Mouse (Mus musculus) ES-E14 (cell line): ENCODE measurements around the gene Mfrp. TPM values are rescaled to one million over a fixed set of nuclear protein-coding genes. Genes with fewer than 3 reads are reported as not detected.

Experiments used
- DNase-seq: peaks from one replicate; pipeline ENCODE4 v3.0.0-alpha.2; 2013; ENCODE audit warnings: low read depth, low spot score
- H3K27ac ChIP-seq: 2 replicates; pipeline ENCODE4 v1.5.1; 2012; ENCODE audit warnings: low read depth, mild to moderate bottlenecking, low read length, moderate library complexity, mixed read lengths; ENCODE audit not compliant: poor library complexity, insufficient read depth, severe bottlenecking
- H3K36me3 ChIP-seq: 2 replicates; pipeline ENCODE4 v1.6.1; 2012; ENCODE audit warnings: mild to moderate bottlenecking, low read length, moderate library complexity, mixed read lengths; ENCODE audit not compliant: control insufficient read depth, poor library complexity, insufficient read depth, severe bottlenecking
- H3K4me1 ChIP-seq, 2 experiments: fragments of 150-350 bp in 1 of 2; sonication (generic) in 1 of 2; 2 replicates each; pipeline ENCODE4 v1.6.1; 2012; ENCODE audit warnings: low read length in 2 of 2, mild to moderate bottlenecking in 1 of 2, mixed read lengths in 1 of 2; ENCODE audit not compliant: control insufficient read depth in 2 of 2, insufficient read depth in 2 of 2, poor library complexity in 1 of 2
- H3K4me3 ChIP-seq, 2 experiments: fragments of 150-350 bp in 1 of 2; sonication (generic) in 1 of 2; 2 replicates each; pipeline ENCODE4 v1.5.1; 2012; ENCODE audit warnings: low read length in 2 of 2, low read depth in 1 of 2, mild to moderate bottlenecking in 1 of 2, mixed read lengths in 1 of 2; ENCODE audit not compliant: insufficient read depth in 1 of 2, poor library complexity in 1 of 2, severe bottlenecking in 1 of 2
- H3K9ac ChIP-seq: 2 replicates; pipeline ENCODE4 v1.6.1; 2012; ENCODE audit warnings: low read depth, mild to moderate bottlenecking, low read length, mixed read lengths; ENCODE audit not compliant: poor library complexity, insufficient read depth, severe bottlenecking
- H3K9me3 ChIP-seq: fragments of 150-350 bp; sonication (generic); 2 replicates; pipeline ENCODE4 v1.6.1; 2012; ENCODE audit warnings: low read depth, mild to moderate bottlenecking, low read length; ENCODE audit not compliant: control insufficient read depth, insufficient read depth
- CHD2 ChIP-seq: IDR thresholded peaks from 2 replicates; pipeline ENCODE4 v1.6.1; 2014; ENCODE audit warnings: mild to moderate bottlenecking, low read depth, low read length, inconsistent platforms
- HCFC1 ChIP-seq: IDR thresholded peaks from 2 replicates; pipeline ENCODE4 v1.6.1; 2012; ENCODE audit warnings: low read length, inconsistent platforms, borderline replicate concordance; ENCODE audit not compliant: insufficient read depth
- MAFK ChIP-seq: IDR thresholded peaks from 2 replicates; pipeline ENCODE4 v1.6.1; 2014; ENCODE audit warnings: mild to moderate bottlenecking, low read depth, low read length, inconsistent platforms; ENCODE audit not compliant: insufficient read depth
- ZC3H11A ChIP-seq: IDR thresholded peaks from 2 replicates; pipeline ENCODE4 v1.6.1; 2012; ENCODE audit warnings: low read depth, mild to moderate bottlenecking, inconsistent platforms, low read length, borderline replicate concordance
- ZNF384 ChIP-seq: IDR thresholded peaks from 2 replicates; pipeline ENCODE4 v1.6.1; 2012; ENCODE audit warnings: low read depth, low read length, inconsistent platforms
- in situ Hi-C, 2 experiments: fragments of 600-800 bp; cut with MboI; formaldehyde crosslinking; loops; one replicate each; pipeline ENCODE4 v1.15.1; 2025; ENCODE audit warnings: low sequenced_read_pairs in 2 of 2, inconsistent platforms in 1 of 2; ENCODE audit not compliant: unreplicated experiment in 2 of 2
- total RNA-seq: library from RNA; depleted of rRNA; stranded (reverse); fragments of 300-350 nt; gene quantifications from 2 replicates; pipeline ENCODE4 v1.2.3, GENCODE M21; 2012

Gene Mfrp
- total RNA-seq, 1 experiment = 0.09 TPM

GRCm38 (mm10) chr9:44113105-44113789 lies 11.7 kb downstream of the Mfrp start, which contains the start of the genes Gm49380 and Rnf26:
Gene Gm49380 (minus strand): TSS chr9:44113500.
Gene Rnf26 (minus strand): TSS chr9:44113517.
- TF ChIP-seq MAFK (no peak), CHD2 (peak; percentile 90)
- peak within 1 kb of the TSS; percentile 88 to 92 for H3K4me3 ChIP-seq
- no peak within 1 kb of the TSS for H3K27ac ChIP-seq
- no peaks in the 10 kb centered on the region for H3K9me3 ChIP-seq
- peak within 1 kb of the TSS; percentile 82 for H3K9ac ChIP-seq
- H3K36me3 ChIP-seq = peaks cover 8% of the 10 kb centered on the region; the same call in 1 of the 2 replicates
- in situ Hi-C loops = no loop called here
- peak; percentile 95 for DNase-seq
- H3K4me1 ChIP-seq = peaks cover 0 to 18% of the 10 kb centered on the region in 2 experiments; a peak in 3 of 4 replicates

- DNase-seq = no peak
- TF ChIP-seq MAFK (no peak), ZC3H11A (no peak), ZNF384 (no peak), CHD2 (no peak), HCFC1 (no peak)
- no peak overlapping the region; the same call in 1 of the 2 replicates for H3K9ac ChIP-seq
- in situ Hi-C loops = no loop called here
- no peak overlapping the region for H3K4me3 ChIP-seq
- H3K9me3 ChIP-seq = no peaks in the 10 kb centered on the region
- H3K27ac ChIP-seq = no peak overlapping the region
- peaks cover 0 to 11% of the 10 kb centered on the region in 2 experiments; a peak in 3 of 4 replicates for H3K4me1 ChIP-seq
- H3K36me3 ChIP-seq = peaks cover 4% of the 10 kb centered on the region; the same call in 1 of the 2 replicates
Measured at GRCm38 (mm10) chr9:44114453-44114852, 12.9 kb downstream of the Mfrp start.

- no peaks in the 10 kb centered on the region for H3K36me3 ChIP-seq
- in situ Hi-C loops = no loop called here
- TF ChIP-seq CHD2 (no peak), ZNF384 (no peak), ZC3H11A (no peak), MAFK (no peak), HCFC1 (no peak)
Measured at GRCm38 (mm10) chr9:44115599-44115998, 14.1 kb downstream of the Mfrp start.

GRCm38 (mm10) chr9:44116182-44116581 lies 14.7 kb downstream of the Mfrp start:
- Histone ChIP-seq H3K9ac (no peak overlapping the region), H3K4me3 (no peak overlapping the region), H3K36me3 (no peaks in the 10 kb centered on the region), H3K9me3 (no peaks in the 10 kb centered on the region), H3K4me1 (peaks cover 0 to 11% of the 10 kb centered on the region in 2 experiments; a peak in 3 of 4 replicates), H3K27ac (no peak overlapping the region)
- TF ChIP-seq HCFC1 (no peak), MAFK (peak; percentile 79), CHD2 (no peak), ZC3H11A (0 out of 2 replicates have a peak, but pooled peaks have one; percentile 9), ZNF384 (no peak)
- in situ Hi-C loops = no loop called here
- DNase-seq = no peak

More at GRCm38 (mm10) chr9:44115599-44115998, 14.1 kb downstream of the Mfrp start:
- Histone ChIP-seq H3K4me3 (no peak overlapping the region), H3K9ac (no peak overlapping the region), H3K27ac (no peak overlapping the region), H3K9me3 (no peaks in the 10 kb centered on the region), H3K4me1 (peaks cover 0 to 11% of the 10 kb centered on the region in 2 experiments; a peak in 3 of 4 replicates)
- DNase-seq = no peak
